Mouse (Mus musculus) small intestine, adult 2 months (tissue): ENCODE measurements at regions not wholly inside any gene's neighbourhood (a gene's known extent, or its start where the extent isn't known, plus 50 kb on each side); places are given as distances from the start of the nearest gene placed in this dataset.

Experiments
- H3K27ac ChIP-seq: fragments of 200-500 bp; 2 replicates; pipeline ENCODE4 v1.5.1; 2012; ENCODE audit warnings: low read depth, low read length, control low read depth, inconsistent platforms; ENCODE audit not compliant: insufficient read depth
- H3K27me3 ChIP-seq: fragments of 200-500 bp; 2 replicates; pipeline ENCODE4 v1.6.1; 2012; ENCODE audit warnings: mild to moderate bottlenecking, moderate library complexity, low read length, inconsistent platforms; ENCODE audit not compliant: control insufficient read depth, insufficient read depth
- H3K36me3 ChIP-seq: fragments of 200-500 bp; 2 replicates; pipeline ENCODE4 v1.6.1; 2012; ENCODE audit warnings: mild to moderate bottlenecking, low read length, control low read depth, inconsistent platforms; ENCODE audit not compliant: control insufficient read depth, insufficient read depth
- H3K4me1 ChIP-seq: fragments of 200-500 bp; 2 replicates; pipeline ENCODE4 v1.6.1; 2012; ENCODE audit warnings: low read length, inconsistent platforms, mixed read lengths; ENCODE audit not compliant: control insufficient read depth, insufficient read depth, insufficient read length
- H3K4me3 ChIP-seq: fragments of 200-500 bp; 2 replicates; pipeline ENCODE4 v1.5.1; 2012; ENCODE audit warnings: low read depth, mild to moderate bottlenecking, control low read depth, inconsistent platforms, low read length, moderate library complexity
- CTCF ChIP-seq: fragments of 200-500 bp; IDR thresholded peaks from 2 replicates; pipeline ENCODE4 v1.5.1; 2012; ENCODE audit warnings: low read depth, mild to moderate bottlenecking, control low read depth, inconsistent platforms, low read length, moderate library complexity, mixed read lengths; ENCODE audit not compliant: insufficient replicate concordance, insufficient read length; ENCODE audit errors: extremely low read depth
- POLR2A ChIP-seq: fragments of 200-500 bp; IDR thresholded peaks from 2 replicates; pipeline ENCODE4 v1.6.1; 2012; ENCODE audit warnings: low read depth, mild to moderate bottlenecking, control low read depth, inconsistent platforms, low read length, moderate library complexity
- WGBS: fragments of 180-500 bp; shearing (Covaris S2); methylation state at CpG from one replicate; pipeline ENCODE4 v1.1.7; 2018; 5-methylcytosine and 5-hydroxymethylcytosine counted together

DNA sequence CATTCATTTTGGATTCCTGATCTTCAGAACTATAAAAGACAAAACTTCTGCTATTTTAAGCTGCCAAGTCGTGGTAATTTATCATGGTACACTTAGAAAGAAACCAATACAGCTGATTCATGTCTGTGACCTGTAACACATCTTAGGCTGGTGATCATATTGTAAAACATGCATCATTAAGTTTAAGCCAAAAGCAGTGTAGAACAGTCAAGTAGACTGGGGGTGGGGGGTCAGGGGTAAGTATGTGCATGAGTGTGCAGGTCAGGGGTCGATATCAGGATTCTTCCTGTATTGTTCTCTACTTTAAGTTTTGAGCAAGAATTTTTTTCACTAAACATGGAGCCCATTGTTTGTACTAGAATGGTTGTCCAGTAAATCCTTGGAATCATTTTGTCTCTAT is 160.7 kb downstream of the Calcrl start:
- H3K36me3 ChIP-seq: no peaks in the 10 kb centered on the region
- TF ChIP-seq CTCF (no peak), POLR2A (no peak)
- no peaks in the 10 kb centered on the region for H3K27me3 ChIP-seq
- no peaks in the 10 kb centered on the region for H3K4me1 ChIP-seq
- no peak overlapping the region for H3K27ac ChIP-seq
- no peak overlapping the region for H3K4me3 ChIP-seq
- 76% methylated on average over 2 of the region's 2 CpGs for WGBS

DNA sequence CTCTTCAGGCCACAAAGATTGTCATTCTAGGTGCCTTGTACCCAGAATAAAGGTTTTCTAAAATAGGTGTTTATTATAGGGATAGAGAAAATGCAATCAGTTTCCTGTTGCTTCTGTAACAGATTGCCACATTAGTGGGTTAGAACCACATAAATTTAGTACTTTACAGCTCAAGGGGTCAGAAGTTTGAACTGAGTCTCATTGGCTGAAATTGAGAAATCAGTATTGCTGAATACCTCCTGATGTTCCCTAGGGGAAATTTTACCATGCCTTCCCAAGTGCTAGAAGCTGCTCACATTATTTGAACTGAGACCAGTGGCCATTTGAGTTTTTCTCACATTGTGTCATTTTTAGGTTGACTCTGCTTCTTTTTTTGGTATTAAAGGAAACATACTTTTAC is 160.2 kb downstream of the Calcrl start:
- TF ChIP-seq CTCF: no peak
- TF ChIP-seq POLR2A: no peak
- no peak overlapping the region for H3K4me3 ChIP-seq
- H3K27ac ChIP-seq: no peak overlapping the region
- no peaks in the 10 kb centered on the region for H3K36me3 ChIP-seq
- H3K4me1 ChIP-seq: no peaks in the 10 kb centered on the region
- H3K27me3 ChIP-seq: no peaks in the 10 kb centered on the region

GRCm38 (mm10) chr2:84266158-84266557 is 159.1 kb downstream of the Calcrl start:
- Histone ChIP-seq H3K27ac (no peak overlapping the region), H3K27me3 (no peaks in the 10 kb centered on the region), H3K4me1 (no peaks in the 10 kb centered on the region), H3K36me3 (no peaks in the 10 kb centered on the region), H3K4me3 (no peak overlapping the region)
- WGBS: 21% methylated on average over 4 of the region's 4 CpGs
- no peak for TF ChIP-seq CTCF
- no peak for TF ChIP-seq POLR2A

DNA sequence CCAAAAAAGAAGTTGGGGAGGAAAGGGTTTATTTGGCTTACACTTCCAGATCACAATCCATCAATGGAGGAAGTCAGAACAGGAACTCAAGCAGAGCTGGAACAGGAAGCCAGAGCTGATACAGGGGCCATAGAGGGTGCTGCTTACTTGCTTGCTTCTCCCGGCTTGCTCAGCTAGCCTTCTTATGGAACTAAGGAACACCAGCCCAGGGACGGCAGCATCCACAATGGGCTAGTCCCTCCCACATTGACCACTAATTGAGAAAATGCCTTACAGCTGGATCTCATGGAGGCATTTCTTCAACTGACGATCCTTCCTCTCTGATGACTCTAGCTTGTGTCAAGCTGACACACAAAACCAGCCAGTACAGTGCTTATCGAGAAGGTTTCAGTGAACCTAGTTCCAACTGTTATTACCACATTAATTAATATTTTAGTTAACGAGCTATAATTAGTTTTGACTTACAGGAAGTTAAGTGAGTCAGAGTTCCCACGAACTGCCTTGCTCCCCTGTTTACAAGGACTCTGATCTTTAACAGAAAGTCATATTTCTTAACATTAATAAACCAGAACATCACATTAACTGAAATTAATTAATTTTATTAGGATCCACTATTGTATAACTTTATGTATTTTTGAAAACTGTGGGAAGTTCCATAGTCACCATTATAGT is 158.2 kb downstream of the Calcrl start:
- WGBS: 61% methylated on average over 6 of the region's 6 CpGs
- Histone ChIP-seq H3K27me3 (no peaks in the 10 kb centered on the region), H3K36me3 (no peaks in the 10 kb centered on the region), H3K4me1 (no peaks in the 10 kb centered on the region), H3K4me3 (no peak overlapping the region), H3K27ac (no peak overlapping the region)
- TF ChIP-seq POLR2A (no peak), CTCF (no peak)

GRCm38 (mm10) chr2:84274038-84274724 is 151.0 kb downstream of the Calcrl start:
- Histone ChIP-seq H3K36me3 (no peaks in the 10 kb centered on the region), H3K27me3 (no peaks in the 10 kb centered on the region), H3K4me3 (no peak overlapping the region), H3K4me1 (no peaks in the 10 kb centered on the region), H3K27ac (no peak overlapping the region)
- TF ChIP-seq CTCF (no peak), POLR2A (no peak)
- WGBS: 67% methylated on average over 6 of the region's 6 CpGs

DNA sequence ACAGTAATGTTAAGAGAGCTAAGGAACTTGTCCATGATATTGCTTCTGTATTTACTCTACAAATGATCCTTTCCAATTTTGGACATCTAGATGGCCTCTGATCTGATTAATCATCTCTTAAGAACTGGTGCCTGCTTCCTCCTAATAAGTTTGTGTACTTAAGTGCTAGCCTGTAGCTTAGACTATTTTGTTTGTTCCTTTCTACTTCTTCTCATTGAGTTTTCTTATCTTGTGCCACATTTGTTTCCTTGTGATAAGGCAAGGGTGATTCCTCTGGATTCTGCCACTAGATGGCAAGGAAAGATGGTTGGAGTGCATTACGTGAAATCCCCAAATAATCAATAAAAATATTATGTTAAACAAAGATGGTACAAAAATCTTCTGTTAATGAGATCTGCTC is 148.0 kb downstream of the Calcrl start:
- WGBS: 42% methylated on average over 1 of the region's 1 CpGs
- no peaks in the 10 kb centered on the region for H3K36me3 ChIP-seq
- H3K4me3 ChIP-seq: no peak overlapping the region
- no peaks in the 10 kb centered on the region for H3K4me1 ChIP-seq
- no peak for TF ChIP-seq POLR2A
- no peak for TF ChIP-seq CTCF
- no peaks in the 10 kb centered on the region for H3K27me3 ChIP-seq
- no peak overlapping the region for H3K27ac ChIP-seq
